Mouse (Mus musculus) T-helper 17 cell (primary cell): ENCODE results near the gene Foxe3.
"Not testable (repeated sequence)": the region's sequence is repeated elsewhere in the genome, so short reads cannot be mapped to it uniquely, and the experiment has no call there.

Source experiments
- in situ Hi-C, 2 experiments: fragments of 300-600 bp; cut with MboI, MseI; formaldehyde crosslinking; loops; 1 replicate in 1 of 2; 2 replicates in 1 of 2; pipeline ENCODE4 v1.15.1; 2025; ENCODE audit warnings: high pct_unique_total_duplicates in 2 of 2

Gene Foxe3

GRCm38 (mm10) chr4:114925917-114926312, at the start of gene Foxe3:
Foxe3 (minus strand) TSS chr4:114926013.
- in situ Hi-C loops: no loop called here

DNA sequence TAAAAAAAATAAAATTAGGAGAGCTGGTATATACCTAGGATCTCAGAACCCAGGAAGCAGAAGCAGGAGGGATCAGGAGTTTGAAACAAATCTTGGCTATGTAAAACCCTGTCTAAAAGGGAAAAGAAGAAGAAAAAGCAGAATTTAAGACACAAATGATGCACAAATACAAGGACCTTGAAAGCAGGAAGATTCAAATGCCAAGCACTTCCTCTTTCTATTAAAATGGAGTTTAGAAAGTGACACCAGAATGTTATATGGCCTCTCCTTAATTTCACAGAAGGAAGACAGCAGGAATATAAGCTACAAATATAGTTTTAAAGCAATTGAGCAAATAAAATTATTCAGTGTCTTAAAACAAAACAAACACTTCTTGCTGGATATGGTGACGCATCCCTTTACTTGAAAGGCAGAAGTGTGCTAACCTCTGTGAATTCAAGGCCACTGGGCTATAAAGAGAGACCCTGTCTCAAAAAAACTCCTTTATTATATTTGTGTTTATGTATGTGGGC, 47.5 kb upstream of the Foxe3 start:
- in situ Hi-C loops: no loop called here

- in situ Hi-C loops: no loop called here
Measured at GRCm38 (mm10) chr4:114970736-114971135, 44.9 kb upstream of the Foxe3 start.

- in situ Hi-C loops: not testable (repeated sequence)
Measured at GRCm38 (mm10) chr4:114960881-114961280, 35.1 kb upstream of the Foxe3 start.

GRCm38 (mm10) chr4:114959533-114959932, 33.7 kb upstream of the Foxe3 start:
- in situ Hi-C loops: no loop called here

GRCm38 (mm10) chr4:114958786-114959185, 33.0 kb upstream of the Foxe3 start:
- in situ Hi-C loops: no loop called here

DNA sequence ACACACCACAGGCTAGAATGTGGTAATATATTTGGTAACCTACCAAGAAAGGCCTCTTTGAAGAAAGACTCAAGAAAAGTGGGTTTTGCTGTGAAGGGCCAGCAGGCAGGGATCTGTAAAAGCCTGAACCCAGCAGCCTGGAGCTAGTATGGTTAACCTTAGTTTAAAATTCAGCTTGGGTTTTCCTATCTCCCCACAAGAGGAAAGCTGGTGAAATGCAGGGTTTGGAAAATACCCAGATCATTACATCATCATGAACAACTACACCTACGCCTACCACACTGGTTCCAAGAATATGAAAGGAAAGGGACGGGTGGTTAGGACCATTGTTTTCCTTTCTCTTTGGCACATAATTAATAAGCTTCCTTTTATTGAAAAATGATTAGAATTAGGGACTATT, 32.4 kb upstream of the Foxe3 start:
- in situ Hi-C loops: no loop called here

- in situ Hi-C loops: no loop called here
Measured at GRCm38 (mm10) chr4:114957403-114957802, 31.6 kb upstream of the Foxe3 start.

- in situ Hi-C loops: no loop called here
Measured at GRCm38 (mm10) chr4:114953172-114953571, 27.4 kb upstream of the Foxe3 start.

DNA sequence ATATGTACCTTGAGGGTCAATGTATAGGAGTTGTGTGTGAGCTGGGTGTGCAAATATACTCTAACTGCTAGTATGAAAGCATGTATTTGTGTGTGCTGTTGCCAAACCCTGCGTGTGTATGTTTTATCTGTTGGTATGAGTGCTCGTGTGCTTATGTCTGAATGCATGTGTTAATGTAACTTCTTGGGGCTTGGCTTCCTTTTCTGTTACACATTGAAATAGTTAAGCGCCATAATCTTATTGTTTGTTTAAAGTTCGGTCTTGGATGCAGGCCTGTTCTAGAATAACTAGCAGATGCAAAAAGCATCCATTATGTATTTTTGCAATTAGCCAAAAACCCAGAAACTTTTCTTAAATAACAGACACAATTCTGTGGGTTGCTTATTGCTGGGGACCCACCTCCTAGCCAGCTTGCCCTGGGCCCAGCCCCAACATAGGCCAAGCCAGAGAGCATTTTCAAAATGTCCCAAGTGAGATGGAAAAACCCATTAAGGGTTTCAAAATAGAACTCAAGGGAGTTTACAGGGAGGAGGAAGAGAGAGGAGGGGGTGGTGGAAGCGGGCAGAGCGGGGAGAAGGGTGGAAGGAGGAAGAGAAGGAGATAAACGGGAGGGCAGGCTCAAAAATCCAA, 22.2 kb upstream of the Foxe3 start:
- in situ Hi-C loops: loop anchor here (5.0 kb wide), 2 partner anchors 36 to 281 kb away; no protein-coding TSS in a partner anchor

- in situ Hi-C loops: loop anchor here (5.0 kb wide), 2 partner anchors 35 to 280 kb away; no protein-coding TSS in a partner anchor
Measured at GRCm38 (mm10) chr4:114947395-114947794, 21.6 kb upstream of the Foxe3 start.

DNA sequence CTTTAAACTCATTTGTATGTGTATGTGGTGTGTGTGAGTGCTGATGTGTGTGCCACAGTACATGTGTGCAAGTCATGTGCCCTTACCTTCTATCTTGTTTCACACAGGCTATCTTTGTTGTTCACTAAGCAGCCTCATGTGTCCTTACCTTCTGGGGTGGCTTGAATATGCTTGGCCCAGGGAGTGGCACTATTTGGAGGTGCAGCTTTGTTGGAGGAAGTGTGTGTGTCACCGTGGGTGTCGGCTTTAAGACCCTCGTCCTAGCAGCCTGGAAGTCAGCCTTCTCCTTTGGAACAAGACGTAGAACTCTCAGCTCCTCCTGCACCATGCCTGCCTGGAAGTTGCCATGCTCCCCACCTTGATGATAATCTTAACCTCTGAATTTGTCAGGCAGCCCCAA, 20.6 kb upstream of the Foxe3 start:
- in situ Hi-C loops: loop anchor here (5.0 kb wide), 2 partner anchors 34 to 279 kb away; no protein-coding TSS in a partner anchor

GRCm38 (mm10) chr4:114945021-114945420, 19.2 kb upstream of the Foxe3 start:
- in situ Hi-C loops: loop anchor here (5.0 kb wide), 2 partner anchors 33 to 278 kb away; no protein-coding TSS in a partner anchor

- in situ Hi-C loops: no loop called here
Measured at GRCm38 (mm10) chr4:114942583-114942982, 16.8 kb upstream of the Foxe3 start.

GRCm38 (mm10) chr4:114942112-114942511, 16.3 kb upstream of the Foxe3 start:
- in situ Hi-C loops: no loop called here

DNA sequence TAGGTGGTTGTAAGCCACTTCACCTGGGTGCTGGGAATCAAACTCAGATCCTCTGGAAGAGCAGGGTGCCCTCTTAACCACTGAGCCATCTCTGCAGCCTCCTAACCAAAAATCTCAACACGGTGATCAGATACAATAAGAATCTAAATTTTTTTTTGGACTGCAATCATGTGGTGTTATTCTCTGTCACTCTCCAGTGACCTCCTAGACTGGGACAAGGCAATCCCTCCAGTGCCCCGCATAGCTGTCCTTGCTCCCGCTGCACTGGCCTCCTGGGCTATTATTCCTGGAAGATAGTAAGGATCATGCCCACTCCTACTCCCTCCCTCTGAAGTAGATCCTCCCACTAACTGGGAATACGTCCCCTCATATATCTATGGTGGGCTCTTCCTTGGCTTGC, 15.5 kb upstream of the Foxe3 start:
- in situ Hi-C loops: no loop called here

GRCm38 (mm10) chr4:114938248-114938647, 12.4 kb upstream of the Foxe3 start:
- in situ Hi-C loops: no loop called here

DNA sequence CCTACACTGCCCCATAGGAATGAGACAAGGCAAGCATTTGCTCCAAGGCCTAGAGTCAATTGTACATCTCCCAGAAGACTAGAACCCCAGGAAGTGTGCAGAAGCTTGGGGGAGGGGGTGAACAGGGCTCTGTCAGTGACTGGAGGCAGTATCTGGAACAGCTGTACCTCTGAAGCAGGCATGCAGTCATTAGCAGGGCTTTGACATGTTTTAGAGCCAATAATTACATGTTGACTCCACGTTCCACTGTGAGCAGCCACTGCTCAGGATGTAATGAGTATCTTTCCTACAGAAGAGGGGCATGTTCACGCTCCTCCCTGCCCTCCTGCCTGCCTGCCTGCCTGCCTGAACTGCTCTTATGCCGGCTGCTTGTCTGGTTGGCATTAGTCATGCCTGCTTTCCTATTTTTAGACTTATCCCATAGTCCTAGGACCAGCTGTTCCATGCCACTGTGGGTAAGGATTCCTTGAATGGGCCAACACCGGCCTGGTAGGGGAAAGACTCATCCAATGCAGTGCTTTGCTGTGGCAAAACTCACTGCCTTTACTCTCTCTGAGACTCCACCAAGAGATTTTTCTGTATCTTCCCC, 11.7 kb upstream of the Foxe3 start:
- in situ Hi-C loops: no loop called here

- in situ Hi-C loops: no loop called here
Measured at GRCm38 (mm10) chr4:114934188-114934587, 8.4 kb upstream of the Foxe3 start.

DNA sequence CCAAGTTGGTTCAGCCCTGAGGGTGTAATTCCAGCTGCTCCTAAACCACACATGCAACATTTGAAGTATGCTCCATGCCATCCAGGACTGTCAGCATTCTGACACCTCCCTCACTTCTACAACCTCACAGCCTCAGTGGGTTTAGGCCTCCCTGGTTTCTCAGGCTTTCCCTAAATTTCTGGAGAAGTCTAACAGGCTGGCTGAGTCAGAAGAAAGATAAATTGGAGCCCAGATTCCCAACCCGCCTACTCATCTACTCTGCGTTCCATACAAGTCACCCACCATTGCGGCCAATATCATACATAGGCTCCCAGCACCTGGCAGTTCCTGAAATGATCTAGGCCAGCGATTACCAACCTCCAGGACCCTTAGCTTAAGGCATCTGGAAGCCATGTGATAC, 6.9 kb upstream of the Foxe3 start:
- in situ Hi-C loops: no loop called here

DNA sequence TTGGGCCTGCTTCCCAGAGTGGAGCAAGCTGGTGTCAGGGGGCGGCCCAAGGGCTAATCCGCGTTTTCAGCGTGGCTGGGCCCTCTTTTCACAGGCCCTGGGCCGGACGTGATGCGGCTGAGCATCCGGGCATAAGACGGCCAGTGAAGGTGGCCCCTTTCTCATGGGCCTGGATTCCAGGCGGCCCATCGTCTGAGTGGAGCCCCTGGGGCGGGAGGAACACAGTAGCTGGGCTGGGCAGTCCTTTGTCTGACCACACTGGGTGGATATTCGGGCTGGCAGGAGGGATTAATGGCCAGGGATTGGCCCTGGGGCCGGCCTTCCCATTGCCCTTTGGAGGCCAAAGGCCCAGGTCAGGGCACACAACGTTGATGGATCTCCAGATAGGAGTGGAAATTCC, 3.3 kb upstream of the Foxe3 start:
- in situ Hi-C loops: no loop called here

DNA sequence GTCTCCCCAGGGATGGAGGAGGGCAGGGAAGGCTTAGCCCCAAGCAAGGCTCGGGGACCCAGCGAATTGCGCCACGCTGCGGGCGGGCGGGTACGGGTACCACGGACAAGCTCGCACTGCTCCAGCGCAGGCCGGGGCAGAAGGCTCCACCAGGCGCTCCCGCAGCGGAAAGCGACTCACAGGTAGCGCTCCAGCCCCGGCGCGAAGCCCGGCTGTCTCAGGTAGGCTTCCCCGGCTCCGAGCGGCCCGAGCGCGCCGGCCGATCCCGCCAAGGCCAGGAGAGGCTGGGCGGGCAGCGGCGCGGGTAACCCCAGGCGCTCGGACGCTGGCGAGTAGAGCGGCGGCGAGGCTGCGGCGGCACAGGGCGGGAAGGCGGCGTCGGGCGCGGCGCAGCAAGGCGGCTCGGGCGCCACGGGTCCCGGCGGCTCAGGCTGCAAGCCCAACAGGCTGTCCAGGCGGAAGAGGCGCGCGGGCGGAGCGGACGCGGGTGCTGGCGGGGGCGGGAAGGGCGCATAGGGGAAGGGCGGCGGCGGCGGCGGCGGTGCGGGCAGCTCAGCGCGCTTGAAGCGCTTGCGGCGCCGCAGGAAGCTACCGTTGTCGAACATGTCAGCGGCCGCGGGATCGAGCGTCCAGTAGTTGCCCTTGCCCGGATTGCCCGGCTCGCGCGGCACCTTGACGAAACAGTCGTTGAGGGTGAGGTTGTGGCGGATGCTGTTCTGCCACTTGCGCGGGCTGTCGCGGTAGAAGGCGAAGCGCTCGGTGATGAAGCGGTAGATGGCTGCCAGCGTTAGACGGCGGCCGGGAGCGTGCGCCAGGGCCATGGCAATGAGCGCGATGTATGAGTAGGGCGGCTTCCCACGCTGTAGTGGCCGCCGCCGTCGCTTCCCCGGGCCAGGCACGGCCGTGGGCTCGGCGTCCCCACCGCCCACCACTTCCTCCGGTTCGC, 569 bp downstream of the Foxe3 start:
- in situ Hi-C loops: loop anchor here in 1 of 2 experiments (25.0 kb wide), 1 partner anchor 263 kb away; no protein-coding TSS in a partner anchor
